Mouse (Mus musculus) hematopoietic stem cell, adult 5-6 weeks (primary cell): ENCODE data around the gene Olfr692. TPM values are rescaled to one million over a fixed set of nuclear protein-coding genes. Genes with fewer than 3 reads are reported as not detected.
"Not testable (repeated sequence)": the region's sequence is repeated elsewhere in the genome, so short reads cannot be mapped to it uniquely, and the experiment has no call there.

ENCODE experiments used
- ATAC-seq, 2 experiments: fragments of 125-278 bp in 1 of 2; replicated peaks in 1 of 2; 2 replicates each; pipeline ENCODE4 v1.8.0; 2016 to 2017; ENCODE audit warnings: inconsistent platforms in 2 of 2, mild to moderate bottlenecking in 2 of 2, moderate number of reproducible peaks in 2 of 2, low read depth in 1 of 2, moderate TSS enrichment in 1 of 2; ENCODE audit not compliant: low FRiP score in 2 of 2, poor library complexity in 2 of 2, severe bottlenecking in 2 of 2, insufficient read depth in 1 of 2, low TSS enrichment in 1 of 2
- total RNA-seq: library from RNA; stranded (forward); fragments of 172-1452, 232-1000 nt; gene quantifications from 2 replicates; pipeline ENCODE4 v1.2.3, GENCODE M21; 2017

Olfr692 gene
- not detected in 2 replicates for total RNA-seq

DNA sequence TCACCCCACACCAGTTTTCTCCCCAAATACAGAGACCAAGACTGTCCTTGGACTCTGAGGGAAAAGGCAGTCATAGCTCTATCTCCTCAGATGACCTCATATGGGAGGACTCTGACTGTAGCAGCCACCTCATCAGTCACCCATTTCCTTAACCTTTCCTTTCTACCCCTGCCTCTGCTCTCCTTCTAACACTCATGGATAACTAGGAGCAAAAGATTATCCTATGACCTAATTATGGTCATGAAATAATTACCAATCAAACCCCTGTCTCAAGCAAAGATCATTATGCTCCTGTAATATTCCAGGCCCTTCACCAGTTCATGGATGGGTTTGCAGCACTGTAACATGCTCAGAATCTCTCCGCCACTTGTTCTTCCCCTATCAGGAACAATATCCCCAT is at the start of gene Olfr692:
Gene Olfr692, plus strand, starts transcription at position 301 of the 400 bp plus-strand sequence.
- ATAC-seq, result no peak

DNA sequence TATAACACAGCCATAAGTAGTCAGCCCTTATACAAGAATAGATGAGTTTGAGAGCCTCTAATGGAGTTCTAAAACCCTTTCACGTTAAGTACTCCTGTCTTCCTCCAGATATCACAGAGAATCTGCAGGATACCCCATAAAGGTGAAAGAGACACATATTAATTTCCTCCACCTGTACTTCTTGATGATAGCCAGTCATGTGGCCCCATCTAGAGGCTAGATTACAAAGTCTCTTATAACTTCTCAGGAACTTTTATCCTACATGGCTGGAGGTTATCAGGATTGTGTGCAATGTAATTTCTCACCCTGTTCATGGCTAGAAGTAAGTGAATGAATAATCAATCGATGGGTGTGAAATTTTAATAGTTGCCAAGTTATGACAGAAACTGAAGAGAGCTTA is 42.7 kb upstream of the Olfr692 start:
- no peak for ATAC-seq

GRCm38 (mm10) chr7:105334004-105334403 is 34.0 kb upstream of the Olfr692 start, which contains the start of gene Olfr690:
Gene Olfr690, minus strand, starts transcription at chr7:105334104.
- no peak for ATAC-seq

- ATAC-seq, result no peak
Measured at GRCm38 (mm10) chr7:105342170-105342569, 25.9 kb upstream of the Olfr692 start, which contains the start of gene Olfr691. Gene Olfr691, minus strand, starts transcription at chr7:105342270.

DNA sequence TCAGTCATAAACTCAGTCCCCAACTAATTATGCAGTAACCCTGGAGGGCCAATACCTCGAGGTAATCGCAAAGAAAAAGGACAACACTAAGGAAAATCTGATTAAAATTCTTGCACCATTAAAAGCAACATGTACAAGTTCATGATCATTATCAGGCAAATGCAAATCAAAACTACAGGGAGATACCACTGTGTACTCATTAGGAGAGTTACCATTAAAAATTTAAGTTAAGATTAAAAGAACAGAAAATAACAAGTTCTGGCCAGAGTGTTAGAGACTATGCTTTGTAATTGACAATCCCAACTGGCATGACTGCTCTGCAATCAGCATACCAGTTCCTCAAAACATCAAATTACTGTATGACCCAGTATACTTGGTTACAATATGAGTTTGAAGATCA is 25.3 kb upstream of the Olfr692 start:
- ATAC-seq, result no peak

DNA sequence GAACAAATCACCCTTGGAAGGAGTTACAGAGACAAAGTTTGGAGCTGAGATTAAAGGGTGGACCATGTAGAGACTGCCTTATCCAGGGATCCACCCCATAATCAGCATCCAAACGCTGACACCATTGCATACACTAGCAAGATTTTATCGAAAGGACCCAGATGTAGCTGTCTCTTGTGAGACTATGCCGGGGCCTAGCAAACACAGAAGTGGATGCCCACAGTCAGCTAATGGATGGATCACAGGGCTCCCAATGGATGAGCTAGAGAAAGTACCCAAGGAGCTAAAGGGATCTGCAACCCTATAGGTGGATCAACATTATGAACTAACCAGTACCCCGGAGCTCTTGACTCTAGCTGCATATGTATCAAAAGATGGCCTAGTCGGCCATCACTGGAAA is 12.0 kb upstream of the Olfr692 start:
- not testable (repeated sequence) for ATAC-seq

DNA sequence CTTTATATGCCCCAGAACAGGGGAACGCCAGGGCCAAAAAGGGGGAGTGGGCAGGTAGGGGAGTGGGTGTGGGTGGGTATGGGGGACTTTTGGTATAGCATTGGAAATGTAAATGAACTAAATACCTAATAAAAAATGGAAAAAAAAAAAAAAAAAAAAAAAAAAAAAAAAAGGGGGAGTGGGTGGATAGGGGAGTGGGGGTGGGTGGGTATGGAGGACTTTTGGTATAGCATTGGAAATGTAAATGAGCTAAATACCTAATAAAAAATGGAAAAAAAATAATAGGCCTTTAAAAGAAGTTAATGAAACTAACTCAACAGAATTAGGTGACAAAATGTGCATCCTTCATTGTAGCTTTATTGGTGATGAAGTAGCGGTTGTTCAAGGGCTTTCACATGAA is 11.5 kb upstream of the Olfr692 start:
- ATAC-seq, result not testable (repeated sequence)

DNA sequence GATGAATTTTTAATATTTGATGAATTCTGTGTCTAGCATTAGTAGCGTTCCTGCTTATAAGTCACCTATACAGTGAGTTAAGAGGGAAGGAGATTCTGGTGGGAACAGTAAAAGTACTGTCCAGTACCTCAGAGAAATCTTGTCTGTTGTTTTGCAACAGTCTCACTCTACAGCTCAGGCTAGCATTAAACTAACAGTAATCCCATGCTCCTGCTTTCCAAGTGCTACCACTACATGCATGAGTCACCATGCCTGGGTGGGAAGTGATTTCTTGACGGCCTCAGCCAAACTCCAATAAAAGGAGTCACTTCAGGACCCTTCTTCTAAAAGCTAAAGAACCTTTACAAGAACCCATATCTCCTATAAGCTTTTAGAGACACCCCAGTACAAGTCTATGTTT is 6.3 kb upstream of the Olfr692 start:
- no peak for ATAC-seq

- ATAC-seq, result no peak
Measured at GRCm38 (mm10) chr7:105367268-105367667, 762 bp upstream of the Olfr692 start.

DNA sequence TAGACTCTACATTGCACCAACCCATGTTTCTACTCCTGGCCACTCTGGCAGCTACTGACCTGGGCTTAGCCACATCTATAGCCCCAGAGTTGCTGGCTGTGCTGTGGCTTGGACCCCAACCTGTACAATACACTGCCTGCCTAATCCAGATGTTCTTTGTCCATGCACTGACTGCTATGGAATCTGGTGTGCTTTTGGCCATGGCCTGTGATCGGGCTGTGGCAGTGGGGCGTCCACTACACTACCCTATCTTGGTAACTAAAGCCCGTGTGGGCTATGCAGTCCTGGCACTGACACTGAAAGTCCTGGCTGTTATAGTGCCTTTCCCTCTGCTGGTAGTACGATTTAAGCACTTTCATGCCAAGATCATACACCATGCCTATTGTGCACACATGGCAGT is 491 bp downstream of the Olfr692 start:
- ATAC-seq, result no peak

GRCm38 (mm10) chr7:105372912-105373311 is 4.9 kb downstream of the Olfr692 start:
- ATAC-seq, result peak; percentile 90 to 93

DNA sequence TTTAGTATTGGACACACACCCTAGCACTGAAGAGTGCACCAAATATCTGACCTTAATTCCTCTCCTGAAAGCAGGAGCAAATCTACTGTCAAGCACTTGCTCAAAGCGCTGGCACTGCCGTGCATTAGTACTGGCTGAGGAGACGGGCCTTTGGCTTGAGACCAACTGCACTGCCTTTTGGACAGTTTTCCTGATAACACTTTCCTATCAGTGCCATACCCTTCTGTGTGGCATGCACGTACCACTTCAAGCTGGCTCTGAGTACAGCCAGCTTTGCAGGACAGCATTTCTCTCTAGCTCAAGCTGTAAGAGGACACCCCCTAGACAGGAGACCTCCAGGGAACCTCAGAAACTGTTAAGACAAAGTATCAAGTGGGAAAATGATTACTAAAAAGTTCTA is 5.5 kb downstream of the Olfr692 start:
- peak; percentile 21 to 22; a peak in 1 of 4 replicates for ATAC-seq

DNA sequence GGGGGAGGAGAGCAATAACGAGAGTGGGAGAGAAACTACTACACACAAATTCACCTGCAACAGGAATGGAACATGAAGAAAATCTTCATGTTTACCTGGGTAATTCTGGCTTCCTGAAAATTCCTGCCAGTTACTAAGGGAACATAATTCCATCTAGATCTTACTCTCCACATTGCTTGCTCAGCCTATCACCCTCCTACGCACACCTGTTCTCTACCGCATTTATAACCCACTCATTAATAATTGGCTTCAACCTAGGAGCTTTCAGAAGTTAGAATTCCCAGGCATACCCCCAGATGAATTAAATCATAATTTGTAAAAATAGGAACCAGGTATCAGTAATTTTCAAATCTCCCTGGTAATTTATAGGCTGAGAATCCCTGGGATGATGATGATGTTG is 5.9 kb downstream of the Olfr692 start:
- ATAC-seq, result no peak

DNA sequence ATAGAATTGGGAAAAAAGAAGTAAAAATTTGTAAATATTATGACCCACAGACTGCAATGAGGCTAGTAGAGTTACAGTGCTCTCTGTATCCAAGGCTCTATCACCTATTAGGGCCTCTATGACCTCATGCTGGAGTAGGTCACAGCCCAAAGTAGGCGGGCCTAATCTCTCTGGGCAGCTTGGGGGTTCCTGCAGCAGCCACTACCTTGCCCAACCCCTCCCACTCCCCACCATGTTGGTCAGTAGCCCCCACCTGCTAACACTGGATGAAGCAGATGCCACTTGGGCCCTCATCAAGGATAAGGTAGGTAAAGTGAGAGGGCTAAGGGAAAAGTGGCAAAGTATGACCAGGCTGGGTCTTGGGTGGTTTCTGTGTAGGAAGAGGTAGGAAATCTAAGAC is 6.8 kb downstream of the Olfr692 start, which contains the start of gene Gm5901:
Gene Gm5901, plus strand, starts transcription at position 173 of the 400 bp plus-strand sequence.
- ATAC-seq, result no peak

DNA sequence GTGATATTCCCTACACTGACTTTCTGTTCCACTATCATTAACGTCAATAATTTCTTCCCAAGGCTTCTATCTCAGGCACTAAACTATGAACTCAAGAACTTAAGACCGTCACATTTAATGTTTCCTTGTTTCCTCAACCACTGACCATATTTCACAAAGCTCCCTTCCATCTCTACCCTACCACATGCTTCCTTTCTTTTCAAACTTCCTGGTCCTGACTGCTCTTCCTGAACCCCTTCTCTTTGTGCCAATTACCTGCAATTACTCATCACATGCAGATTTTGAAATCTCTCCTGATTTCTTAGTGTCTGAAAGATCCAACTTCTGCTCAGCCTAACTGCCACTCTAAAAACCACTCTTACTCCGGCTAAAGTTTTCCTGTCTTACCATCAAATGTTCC is 12.3 kb downstream of the Olfr692 start:
- peak; percentile 19 to 48; a peak in 2 of 4 replicates for ATAC-seq

DNA sequence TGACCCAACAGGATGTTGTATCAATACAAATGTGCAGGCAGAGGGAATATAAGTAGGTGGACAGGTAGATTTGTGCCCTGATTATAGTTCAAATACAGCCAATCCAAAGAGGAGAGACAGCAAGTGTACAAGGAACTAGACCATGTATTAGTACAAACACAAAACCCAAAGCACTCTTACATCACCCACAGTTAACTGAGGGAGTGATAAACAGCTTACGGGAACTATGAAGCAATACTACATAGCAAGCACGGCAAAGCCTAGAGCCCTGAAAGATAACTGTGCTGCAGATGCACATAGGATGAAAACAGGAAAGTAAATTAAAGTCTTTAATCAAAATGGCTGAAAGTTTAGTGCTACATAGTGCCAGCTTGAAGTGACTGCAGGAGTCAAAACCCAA is 19.7 kb downstream of the Olfr692 start:
- ATAC-seq, result no peak

DNA sequence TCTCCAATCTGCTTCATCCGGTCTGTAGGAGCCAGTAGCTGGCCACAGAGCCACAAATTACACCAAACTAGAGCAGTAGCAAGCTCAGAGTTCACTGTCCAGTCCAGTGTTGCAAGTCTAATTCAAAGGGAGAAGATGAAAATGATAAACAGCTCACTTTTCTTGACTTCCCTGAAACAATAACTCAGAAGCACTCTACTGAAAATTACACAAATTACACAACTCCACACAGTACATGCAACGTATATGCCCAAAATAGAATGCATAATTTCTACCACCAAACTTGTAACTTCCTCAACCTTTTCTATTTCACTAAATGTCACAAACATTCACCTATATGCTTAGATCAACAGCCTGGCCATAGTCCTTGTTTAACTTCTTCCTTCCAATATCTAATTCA is 22.2 kb downstream of the Olfr692 start:
- peak in 1 of 2 experiments; percentile 40; a peak in 1 of 4 replicates for ATAC-seq

- ATAC-seq, result no peak
Measured at GRCm38 (mm10) chr7:105394606-105395005, 26.6 kb downstream of the Olfr692 start.

DNA sequence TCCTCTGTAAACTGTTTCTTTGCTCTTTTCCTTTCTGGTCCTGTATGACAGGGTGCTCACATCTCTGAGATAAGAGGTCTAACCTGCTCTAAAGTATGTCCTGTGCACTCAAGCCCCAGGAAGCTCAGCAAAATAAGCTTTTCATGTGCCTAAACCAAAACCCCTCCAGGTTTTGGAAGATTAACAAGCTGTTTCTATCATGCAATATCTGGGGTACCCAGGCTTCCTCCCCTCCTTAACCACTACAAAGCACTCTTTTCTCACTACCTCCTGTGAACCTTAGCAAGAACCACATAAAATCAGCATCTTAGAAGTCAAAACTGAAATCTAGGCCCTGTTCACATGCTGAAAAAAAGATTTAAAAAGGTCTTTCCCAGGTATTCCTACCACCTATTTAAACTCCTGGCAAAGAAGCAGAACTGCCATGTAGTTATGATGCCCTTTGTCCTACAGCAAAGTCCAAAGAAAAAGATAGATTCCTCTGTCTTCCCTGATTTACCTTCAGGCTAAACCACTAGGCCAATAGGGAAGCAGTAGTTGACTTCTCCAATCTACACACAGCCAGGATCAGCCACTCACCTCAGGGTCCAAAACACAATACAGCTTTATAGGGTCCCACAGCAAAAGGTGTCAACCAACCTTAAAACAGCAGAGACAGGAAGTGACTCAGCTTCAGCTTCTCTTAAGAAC is 27.2 kb downstream of the Olfr692 start:
- no peak for ATAC-seq
